Mouse (Mus musculus): Measurements from ENCODE around the gene Sel1l3. TPM values are rescaled to one million over a fixed set of nuclear protein-coding genes. Genes with fewer than 3 reads are reported as not detected.

Sel1l3 gene
- polyA plus RNA-seq (2012; fragmentation: generic; extraction: Trizol): not detected

DNA sequence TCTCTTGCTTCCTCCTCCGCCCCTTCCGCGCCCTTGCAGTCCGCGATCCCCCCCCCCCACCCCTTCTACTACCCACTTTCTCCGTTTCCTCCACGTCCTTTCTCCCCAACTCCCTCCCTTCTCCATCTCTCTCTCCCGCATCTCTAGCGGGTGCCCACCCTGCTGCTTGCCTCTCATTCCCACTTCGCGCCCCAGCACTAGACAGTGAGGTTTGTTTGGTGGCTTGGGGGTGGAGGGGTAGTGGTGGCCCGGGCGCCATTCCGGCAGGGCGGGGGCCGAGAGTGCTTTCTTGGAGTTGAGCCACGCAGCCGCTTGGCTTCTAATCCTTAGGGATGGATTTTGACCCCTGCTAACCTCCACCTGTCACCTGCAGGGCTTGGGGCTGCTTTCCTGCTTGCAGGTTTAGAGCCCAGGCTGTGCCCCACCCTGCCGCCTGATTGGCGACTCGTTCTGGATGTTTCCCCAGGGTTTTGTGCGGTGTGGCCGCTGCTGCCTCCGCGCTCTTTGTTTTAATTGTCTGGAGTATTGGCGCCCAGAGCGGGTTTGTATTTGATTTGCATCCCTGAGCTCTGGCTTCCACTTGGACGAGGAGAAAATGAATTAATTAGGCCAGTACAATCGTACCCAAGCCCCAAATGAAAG, at the start of gene Sel1l3:
Sel1l3 (minus strand) TSS at position 217 of the 642 bp plus-strand sequence.

Other genes with a start within 250 kb of the Sel1l3 start
- not detected for gene Slc34a2, start 175.8 kb downstream of the Sel1l3 start, polyA plus RNA-seq (2012; fragmentation: generic; extraction: Trizol)
- under 1 TPM; 0.19 to 0.42 TPM for gene Smim20, start 53.2 kb upstream of the Sel1l3 start, polyA plus RNA-seq (2012; fragmentation: generic; extraction: Trizol)

Data from C3H10T1/2 (cell line).